Mouse (Mus musculus) ovary, adult 18-20 months (tissue): Measurements from ENCODE around the gene 4930583I09Rik.

Source experiments
- DNase-seq: peaks from one replicate; pipeline ENCODE4 v3.0.0; 2022; ENCODE audit warnings: low spot score, mixed read lengths

The 4930583I09Rik gene

DNA sequence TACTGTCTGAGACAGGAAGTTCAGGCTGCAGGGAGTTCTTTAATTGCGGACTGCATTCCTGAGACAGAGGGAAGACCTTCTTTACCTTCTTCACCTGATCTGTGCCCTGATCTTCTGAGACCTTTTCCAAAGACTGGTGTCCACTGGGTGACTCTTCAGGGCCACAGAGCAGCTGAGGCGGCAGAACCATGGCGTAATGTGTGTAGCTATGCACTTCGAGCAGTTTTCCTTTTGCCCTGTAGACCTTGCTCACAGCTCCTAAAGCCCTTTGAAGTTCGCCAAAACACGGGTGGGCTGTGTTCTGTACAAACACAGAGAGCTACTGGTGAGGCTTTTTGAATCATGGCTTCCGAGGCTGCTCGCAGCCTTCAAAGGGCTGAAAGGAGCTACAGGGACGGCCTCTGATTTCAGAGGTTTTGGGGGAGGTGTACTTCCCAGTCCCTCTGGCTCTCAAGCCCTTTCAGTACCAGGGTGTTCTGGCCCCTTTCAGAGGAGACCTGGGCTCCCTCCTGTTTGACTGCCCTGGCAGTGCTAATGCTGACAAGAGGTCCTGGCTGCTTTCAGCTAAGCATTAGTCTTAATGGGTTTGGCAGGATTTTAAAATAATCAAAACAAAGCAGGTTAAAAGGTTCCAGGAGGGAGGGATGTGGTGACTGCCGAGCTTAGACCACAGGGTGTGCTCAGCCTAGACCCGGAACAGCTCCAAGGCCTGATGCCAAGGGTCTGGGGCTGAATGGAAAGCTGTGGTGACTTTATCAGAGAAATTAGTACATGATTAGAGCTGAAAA is 33.5 kb downstream of the 4930583I09Rik start:
- no peak for DNase-seq

DNA sequence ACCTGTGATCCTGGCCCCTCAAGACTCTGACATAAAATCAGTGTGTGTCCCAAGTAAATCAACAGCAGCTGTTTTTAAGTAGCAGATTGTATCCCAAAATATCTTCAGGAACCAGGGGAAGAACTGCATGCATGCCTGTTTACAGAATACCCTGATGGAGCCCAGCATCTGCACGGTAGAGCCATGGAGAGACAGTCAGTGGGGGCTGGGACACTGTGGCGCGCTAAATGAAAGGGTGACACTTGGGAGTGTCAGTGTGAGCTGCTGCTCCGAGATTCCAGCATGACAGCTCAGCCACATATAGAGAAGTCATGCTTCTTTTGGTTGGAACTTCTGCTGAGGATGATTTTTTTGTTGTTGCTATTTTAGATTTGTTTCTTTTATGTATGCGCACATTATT is 43.2 kb downstream of the 4930583I09Rik start:
- no peak for DNase-seq

DNA sequence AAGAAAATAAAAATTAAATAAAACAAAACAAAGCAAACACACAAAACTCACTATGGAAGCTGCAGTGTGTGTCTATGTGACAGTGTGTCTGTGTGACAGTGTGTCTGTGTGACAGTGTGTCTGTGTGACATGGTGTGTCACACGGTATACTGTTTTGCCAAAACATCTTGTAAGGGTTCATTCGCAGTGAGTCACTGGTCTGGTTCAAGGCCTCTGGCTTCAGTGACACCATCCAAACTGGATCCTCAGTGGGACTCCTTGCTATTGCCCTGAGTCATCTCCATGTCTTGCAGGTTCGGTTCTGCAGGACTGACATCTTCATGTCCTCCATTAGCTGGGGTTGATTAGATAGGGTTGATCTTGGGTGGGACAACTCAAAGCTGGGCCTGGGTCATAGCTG is 43.8 kb downstream of the 4930583I09Rik start:
- DNase-seq = no peak

DNA sequence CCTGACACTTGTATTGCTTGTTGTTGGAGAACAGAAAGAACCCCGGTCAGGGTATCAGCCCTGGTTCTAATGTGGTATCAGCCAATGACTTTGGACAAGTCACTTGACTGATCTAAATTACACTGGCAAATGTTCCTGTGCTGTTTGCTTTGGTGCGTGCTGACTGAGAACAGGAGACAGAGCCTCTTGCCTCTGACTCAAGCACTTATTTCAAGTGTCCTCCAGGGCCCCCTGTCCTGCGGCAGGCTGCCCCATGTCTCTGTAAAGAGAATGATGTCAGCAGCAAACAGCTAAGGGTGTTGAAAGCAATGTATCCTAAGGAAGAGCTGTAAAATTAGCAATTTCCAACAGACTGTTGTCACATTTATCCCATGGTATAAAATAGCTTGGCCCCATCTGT is 46.7 kb downstream of the 4930583I09Rik start:
- no peak for DNase-seq

DNA sequence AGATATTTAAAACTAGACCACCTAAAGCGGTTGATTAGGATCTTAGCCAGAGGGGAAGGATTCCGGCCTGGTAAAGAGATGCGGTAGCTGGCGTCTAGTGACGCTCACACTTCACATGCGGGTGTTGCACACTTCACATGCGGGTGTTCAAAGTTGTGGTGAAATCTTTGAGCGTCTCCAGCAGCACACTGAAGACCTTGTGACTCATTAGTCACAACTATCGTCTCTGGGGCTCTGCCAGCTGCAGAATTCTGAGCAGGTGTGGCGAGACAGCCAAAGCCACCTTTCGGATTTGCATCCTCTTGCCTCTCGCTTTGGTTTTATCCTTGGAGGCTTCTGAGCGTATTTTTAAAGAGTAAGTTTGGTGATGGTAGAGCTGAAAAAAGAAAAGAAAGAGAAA is 47.6 kb downstream of the 4930583I09Rik start:
- no peak for DNase-seq

DNA sequence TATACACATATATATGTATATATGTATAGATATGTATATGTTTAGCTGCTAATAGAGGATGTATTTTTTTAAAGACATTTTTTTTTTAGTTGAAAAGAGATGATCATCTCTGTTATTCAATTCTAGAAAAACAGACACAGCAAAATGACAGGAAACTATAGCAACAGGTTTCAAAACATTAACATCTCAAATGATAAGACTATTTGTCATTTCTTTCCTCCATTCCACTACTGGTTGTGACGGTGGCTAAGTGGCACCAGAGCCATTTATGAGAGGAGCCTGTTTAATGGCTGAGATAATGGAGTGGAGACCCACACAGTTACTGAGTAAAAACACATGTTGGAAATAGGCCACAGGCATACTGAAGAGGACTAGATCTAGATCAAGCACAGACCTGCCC is 49.9 kb downstream of the 4930583I09Rik start:
- DNase-seq = no peak
